Mouse (Mus musculus) CH12.LX (cell line): ENCODE measurements around the gene Gm26741. TPM values are rescaled to one million over a fixed set of nuclear protein-coding genes. Genes with fewer than 3 reads are reported as not detected.

Experiments used
- DNase-seq: peaks from one replicate; pipeline ENCODE4 v3.0.0-alpha.2; 2013; ENCODE audit errors: extremely low read depth
- H3K27ac ChIP-seq: 2 replicates; pipeline ENCODE4 v1.5.1; 2012; ENCODE audit warnings: low read depth, mild to moderate bottlenecking, control low read depth, moderate library complexity; ENCODE audit not compliant: insufficient read depth
- H3K27me3 ChIP-seq: replicated peaks from 2 replicates; pipeline ENCODE3; 2012; ENCODE audit warnings: inconsistent platforms
- H3K36me3 ChIP-seq, 2 experiments: replicated peaks in 1 of 2; 2 replicates each; pipeline versions ENCODE3 to v1.6.1; 2012; ENCODE audit warnings: inconsistent platforms in 1 of 2, low read length in 1 of 2, mild to moderate bottlenecking in 1 of 2, mixed read lengths in 1 of 2, moderate library complexity in 1 of 2; ENCODE audit not compliant: control insufficient read depth in 1 of 2, insufficient read depth in 1 of 2
- H3K4me1 ChIP-seq, 2 experiments: 2 replicates each; pipeline ENCODE4 v1.6.1; 2012; ENCODE audit warnings: inconsistent platforms in 1 of 2, moderate library complexity in 1 of 2; ENCODE audit not compliant: insufficient read depth in 2 of 2, control insufficient read depth in 1 of 2
- H3K4me2 ChIP-seq: 2 replicates; pipeline ENCODE4 v1.6.1; 2012; ENCODE audit warnings: low read depth, mild to moderate bottlenecking, control low read depth; ENCODE audit not compliant: poor library complexity, insufficient read depth, severe bottlenecking
- H3K4me3 ChIP-seq, 3 experiments: fragments of 150-350 bp in 1 of 3; sonication (generic) in 1 of 3; replicated peaks in 1 of 3; 2 replicates each; pipeline versions ENCODE3 to v1.5.1; 2011 to 2012; ENCODE audit warnings: low read depth in 2 of 3, low read length in 2 of 3, mild to moderate bottlenecking in 2 of 3, moderate library complexity in 2 of 3, control low read depth in 1 of 3, improper control_type of control experiment in 1 of 3, inconsistent platforms in 1 of 3, mixed read lengths in 1 of 3; ENCODE audit not compliant: poor library complexity in 1 of 3
- H3K79me2 ChIP-seq: replicated peaks from 2 replicates; pipeline ENCODE4 v1.6.1; 2012; ENCODE audit warnings: mild to moderate bottlenecking, moderate library complexity; ENCODE audit not compliant: control insufficient read depth, poor library complexity, insufficient read depth, severe bottlenecking; ENCODE audit errors: extremely low read depth
- H3K9ac ChIP-seq: 2 replicates; pipeline ENCODE4 v1.6.1; 2012; ENCODE audit warnings: low read depth, mild to moderate bottlenecking, control low read depth, moderate library complexity; ENCODE audit not compliant: insufficient read depth
- H3K9me3 ChIP-seq: replicated peaks from 2 replicates; pipeline ENCODE3; 2012; ENCODE audit warnings: low read length, inconsistent platforms, mixed read lengths
- BHLHE40 ChIP-seq: IDR thresholded peaks from 2 replicates; pipeline ENCODE4 v1.6.1; 2011; ENCODE audit warnings: mild to moderate bottlenecking, low read depth, low read length, improper control_type of control experiment
- CHD1 ChIP-seq: IDR thresholded peaks from 2 replicates; pipeline ENCODE4 v1.6.1; 2012; ENCODE audit warnings: low read depth, low read length, improper control_type of control experiment, inconsistent platforms
- CTCF ChIP-seq, 2 experiments: IDR thresholded peaks in 1 of 2; conservative IDR thresholded peaks in 1 of 2; 2 replicates each; pipeline ENCODE4 v1.5.1; 2011 to 2012; ENCODE audit warnings: low read depth in 2 of 2, low read length in 2 of 2, improper control_type of control experiment in 1 of 2, inconsistent platforms in 1 of 2, mild to moderate bottlenecking in 1 of 2, moderate library complexity in 1 of 2
- EP300 ChIP-seq: IDR thresholded peaks from 2 replicates; pipeline ENCODE4 v1.6.1; 2011; ENCODE audit warnings: low read length, improper control_type of control experiment
- HCFC1 ChIP-seq: IDR thresholded peaks from 2 replicates; pipeline ENCODE4 v1.6.1; 2012; ENCODE audit warnings: low read depth, mild to moderate bottlenecking, inconsistent platforms, low read length, improper control_type of control experiment
- IRF4 ChIP-seq: IDR thresholded peaks from 2 replicates; pipeline ENCODE4 v1.6.1; 2014; ENCODE audit warnings: low read depth, mild to moderate bottlenecking, inconsistent platforms, low read length, improper control_type of control experiment
- JUN ChIP-seq: IDR thresholded peaks from 2 replicates; pipeline ENCODE4 v1.6.1; 2011; ENCODE audit warnings: low read depth, mild to moderate bottlenecking, low read length, improper control_type of control experiment, moderate library complexity; ENCODE audit not compliant: insufficient read depth
- MAFK ChIP-seq: IDR thresholded peaks from 2 replicates; pipeline ENCODE4 v1.6.1; 2011; ENCODE audit warnings: low read length, improper control_type of control experiment; ENCODE audit not compliant: insufficient replicate concordance
- MAX ChIP-seq: IDR thresholded peaks from 2 replicates; pipeline ENCODE4 v1.6.1; 2011; ENCODE audit warnings: low read length, improper control_type of control experiment
- MAZ ChIP-seq: IDR thresholded peaks from 2 replicates; pipeline ENCODE4 v1.6.1; 2012; ENCODE audit warnings: low read depth, mild to moderate bottlenecking, inconsistent platforms, low read length, improper control_type of control experiment, moderate library complexity
- MEF2A ChIP-seq: IDR thresholded peaks from 2 replicates; pipeline ENCODE4 v1.6.1; 2014; ENCODE audit warnings: low read depth, mild to moderate bottlenecking, inconsistent platforms, low read length, improper control_type of control experiment, borderline replicate concordance
- POLR2AphosphoS2 ChIP-seq: IDR thresholded peaks from 2 replicates; pipeline ENCODE4 v1.6.1; 2011; ENCODE audit warnings: low read depth, low read length, improper control_type of control experiment
- RAD21 ChIP-seq: IDR thresholded peaks from 2 replicates; pipeline ENCODE4 v1.6.1; 2011; ENCODE audit warnings: low read depth, mild to moderate bottlenecking, low read length, improper control_type of control experiment, moderate library complexity
- RCOR1 ChIP-seq: conservative IDR thresholded peaks from 2 replicates; pipeline ENCODE4 v1.6.1; 2012; ENCODE audit warnings: low read depth, mild to moderate bottlenecking, inconsistent platforms, low read length, improper control_type of control experiment
- TBP ChIP-seq: conservative IDR thresholded peaks from 2 replicates; pipeline ENCODE4 v1.6.1; 2011; ENCODE audit warnings: low read depth, low read length, improper control_type of control experiment
- TCF12 ChIP-seq: IDR thresholded peaks from 2 replicates; pipeline ENCODE4 v1.6.1; 2014; ENCODE audit warnings: low read depth, mild to moderate bottlenecking, inconsistent platforms, low read length, improper control_type of control experiment
- UBTF ChIP-seq: IDR thresholded peaks from 2 replicates; pipeline ENCODE4 v1.6.1; 2012; ENCODE audit warnings: low read depth, mild to moderate bottlenecking, inconsistent platforms, low read length, improper control_type of control experiment, moderate library complexity
- USF1 ChIP-seq: IDR thresholded peaks from 2 replicates; pipeline ENCODE4 v1.6.1; 2014; ENCODE audit warnings: low read depth, mild to moderate bottlenecking, inconsistent platforms, low read length, improper control_type of control experiment
- USF2 ChIP-seq: conservative IDR thresholded peaks from 2 replicates; pipeline ENCODE4 v1.6.1; 2011; ENCODE audit warnings: low read depth, low read length, improper control_type of control experiment
- ZC3H11A ChIP-seq: IDR thresholded peaks from 2 replicates; pipeline ENCODE4 v1.6.1; 2012; ENCODE audit warnings: low read depth, mild to moderate bottlenecking, inconsistent platforms, low read length, improper control_type of control experiment
- ZNF384 ChIP-seq: IDR thresholded peaks from 2 replicates; pipeline ENCODE4 v1.6.1; 2012; ENCODE audit warnings: low read depth, low read length, improper control_type of control experiment, inconsistent platforms
- dilution Hi-C: fragments of 300-500 bp; cut with MboI; formaldehyde crosslinking; loops from 2 replicates; pipeline ENCODE4 v1.14.3; 2020; ENCODE audit warnings: low sequenced_read_pairs; ENCODE audit not compliant: extremely low pct_unique_long_range_greater_than_20kb, extremely low pct_ligation_motif_present
- in situ Hi-C: fragments of 300-500 bp; cut with MboI; formaldehyde crosslinking; loops from 3 replicates; pipeline ENCODE4 v1.14.3; 2019; ENCODE audit warnings: low sequenced_read_pairs, low pct_ligation_motif_present, low pct_unique_long_range_greater_than_20kb, mixed read lengths
- polyA plus RNA-seq: library from polyadenylated mRNA; unstranded; fragments of >175 nt; gene quantifications from 2 replicates; pipeline ENCODE4 v1.2.1, GENCODE M21; 2012; ENCODE audit warnings: low read depth; ENCODE audit not compliant: insufficient read length
- total RNA-seq, 2 experiments: library from RNA; depleted of rRNA; stranded (reverse); fragments of 300-350 nt in 1 of 2; fragments of >200 nt in 1 of 2; gene quantifications; 2 replicates each; pipeline ENCODE4 v1.2.3; 2012 to 2014

Gm26741 gene
- total and polyA plus RNA-seq, 3 experiments, result not detected

DNA sequence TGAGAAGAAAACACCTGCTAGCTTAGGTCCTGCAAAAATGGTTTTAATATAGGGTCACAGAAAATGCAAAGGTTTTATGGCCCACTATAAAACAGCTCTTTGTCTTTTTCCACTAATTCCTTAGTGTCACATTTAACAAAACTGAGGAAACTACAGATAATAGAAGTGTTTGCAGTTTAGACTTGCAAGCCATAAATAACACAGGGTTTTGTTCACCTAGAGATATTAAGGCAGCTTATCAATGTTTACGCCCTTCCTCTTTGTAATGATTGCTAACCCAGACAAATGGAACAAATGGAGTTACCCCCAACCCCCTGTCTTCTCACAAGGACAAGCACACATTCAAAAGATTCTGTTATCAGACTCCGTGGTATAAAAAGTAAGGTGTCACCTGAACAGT, 32.6 kb downstream of the Gm26741 start:
- H3K4me2 ChIP-seq, result no peak overlapping the region
- H3K9ac ChIP-seq, result no peak overlapping the region
- TF ChIP-seq USF2 (no peak), MEF2A (no peak), MAX (no peak), JUN (no peak), IRF4 (no peak), ZC3H11A (no peak), ZNF384 (no peak), MAZ (no peak), CHD1 (no peak), TBP (no peak), HCFC1 (no peak), UBTF (no peak), USF1 (no peak), TCF12 (no peak), MAFK (no peak), BHLHE40 (no peak)
- H3K36me3 ChIP-seq, result no peaks in the 10 kb centered on the region
- dilution Hi-C loops (no loop called here), in situ Hi-C loops (loop anchor here (25.0 kb wide), 1 partner anchor 279 kb away; no protein-coding TSS in a partner anchor)
- no peaks in the 10 kb centered on the region for H3K79me2 ChIP-seq
- H3K4me1 ChIP-seq, result no peaks in the 10 kb centered on the region
- no peaks in the 10 kb centered on the region for H3K9me3 ChIP-seq
- H3K27ac ChIP-seq, result no peak overlapping the region
- no peak for DNase-seq
- no peak overlapping the region for H3K4me3 ChIP-seq
- no peaks in the 10 kb centered on the region for H3K27me3 ChIP-seq

GRCm38 (mm10) chr10:52396647-52397046, 38.1 kb downstream of the Gm26741 start:
- dilution Hi-C loops (no loop called here), in situ Hi-C loops (loop anchor here (25.0 kb wide), 1 partner anchor 284 kb away; no protein-coding TSS in a partner anchor)
- H3K36me3 ChIP-seq, result no peaks in the 10 kb centered on the region
- H3K4me3 ChIP-seq, result no peak overlapping the region
- H3K79me2 ChIP-seq, result no peaks in the 10 kb centered on the region
- H3K27ac ChIP-seq, result no peak overlapping the region
- no peak overlapping the region for H3K9ac ChIP-seq
- TF ChIP-seq EP300 (no peak), CTCF (conservative IDR thresholded peaks at IDR 0.05 in 1 of 2, IDR thresholded peaks at IDR 0.05 in 1 of 2; ENCODE audit: low read depth in 2 of 2, low read length in 2 of 2) (no peak), POLR2AphosphoS2 (no peak), RAD21 (no peak), RCOR1 (no peak)
- H3K4me2 ChIP-seq, result no peak overlapping the region
- H3K4me1 ChIP-seq, result no peaks in the 10 kb centered on the region
- no peaks in the 10 kb centered on the region for H3K27me3 ChIP-seq
- H3K9me3 ChIP-seq, result no peaks in the 10 kb centered on the region
- DNase-seq, result no peak
